ENCODE assay signal across 8 mouse cellular contexts in the genomic region with DNA sequence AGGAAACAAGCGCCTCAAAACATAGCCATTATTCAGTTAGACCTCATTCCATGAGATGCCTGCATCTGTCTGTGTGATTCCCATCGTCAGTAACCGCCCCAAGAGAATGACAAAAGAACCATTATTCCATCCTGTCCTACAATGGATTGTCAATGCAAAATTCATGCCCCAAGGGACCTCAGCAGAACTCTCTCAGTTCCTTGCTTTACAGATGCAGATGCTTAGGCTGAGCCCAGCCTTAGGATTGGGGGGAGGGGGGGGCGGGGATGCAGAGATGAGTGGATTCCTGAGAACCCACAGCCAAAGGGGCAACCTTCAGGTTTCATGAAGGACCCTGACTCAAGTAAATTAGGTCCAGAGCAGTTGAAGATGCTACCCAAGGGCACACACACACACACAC.
DNase-seq lines count a peak whose midpoint lies in the region; ATAC-seq and TF ChIP-seq lines count a peak whose summit lies in the region.

No protein-coding gene starts in this region.

- peaks cover 9% of the 10 kb centered on the region; the same call in 1 of the 2 replicates for H3K4me1 ChIP-seq in lung, embryonic 14.5 days (ENCODE audit: insufficient read depth)
- no peaks in the 10 kb centered on the region; the same call in 1 of the 2 replicates for H3K4me1 ChIP-seq in forebrain, embryonic 11.5 days (replicated peaks; ENCODE audit: control insufficient read depth, insufficient read depth, low read length)
- peaks cover 14% of the 10 kb centered on the region; the same call in 1 of the 2 replicates for H3K4me1 ChIP-seq in liver, embryonic 12.5 days
- H3K4me1 ChIP-seq in stomach, embryonic 16.5 days (ENCODE audit: control insufficient read depth, insufficient read depth, low read length): peaks cover 13% of the 10 kb centered on the region

- ATAC-seq in lung, embryonic 14.5 days (ENCODE audit: insufficient read depth): no peak
- no peak for ATAC-seq in forebrain, embryonic 11.5 days (replicated peaks; ENCODE audit: low FRiP score)
- no peak for ATAC-seq in liver, embryonic 12.5 days
- ATAC-seq in stomach, embryonic 16.5 days (ENCODE audit: insufficient read depth, low FRiP score): no peak

- H3K27me3 ChIP-seq in lung, embryonic 14.5 days (ENCODE audit: insufficient read depth, low read length): peaks cover 6% of the 10 kb centered on the region; the same call in 1 of the 2 replicates
- H3K27me3 ChIP-seq in forebrain, embryonic 11.5 days (ENCODE audit: control insufficient read depth, insufficient read depth, low read length): no peaks in the 10 kb centered on the region
- H3K27me3 ChIP-seq in liver, embryonic 12.5 days (replicated peaks): peaks cover 24% of the 10 kb centered on the region; the same call in 1 of the 2 replicates
- no peaks in the 10 kb centered on the region for H3K27me3 ChIP-seq in stomach, embryonic 16.5 days (ENCODE audit: control insufficient read depth, insufficient read depth, low read length)

- no peaks in the 10 kb centered on the region for H3K36me3 ChIP-seq in lung, embryonic 14.5 days (ENCODE audit: insufficient read depth)
- H3K36me3 ChIP-seq in forebrain, embryonic 11.5 days (ENCODE audit: control insufficient read depth, insufficient read depth, low read length): no peaks in the 10 kb centered on the region
- H3K36me3 ChIP-seq in liver, embryonic 12.5 days: no peaks in the 10 kb centered on the region
- no peaks in the 10 kb centered on the region for H3K36me3 ChIP-seq in stomach, embryonic 16.5 days (ENCODE audit: control insufficient read depth, insufficient read depth, low read length)

- H3K27ac ChIP-seq in lung, embryonic 14.5 days (ENCODE audit: low read depth): no peak overlapping the region
- H3K27ac ChIP-seq in forebrain, embryonic 11.5 days (ENCODE audit: low read depth, low read length): no peak overlapping the region
- no peak overlapping the region for H3K27ac ChIP-seq in liver, embryonic 12.5 days
- H3K27ac ChIP-seq in stomach, embryonic 16.5 days (ENCODE audit: low read length): no peak overlapping the region

- no peak overlapping the region for H3K4me3 ChIP-seq in lung, embryonic 14.5 days (ENCODE audit: low read depth, low read length)
- no peak overlapping the region for H3K4me3 ChIP-seq in forebrain, embryonic 11.5 days (ENCODE audit: low read depth, low read length)
- H3K4me3 ChIP-seq in liver, embryonic 12.5 days: peak overlapping the region; percentile 57
- peak overlapping the region; percentile 69 for H3K4me3 ChIP-seq in stomach, embryonic 16.5 days (replicated peaks; ENCODE audit: low read length)

- no peak overlapping the region for H3K9ac ChIP-seq in lung, embryonic 14.5 days
- H3K9ac ChIP-seq in forebrain, embryonic 11.5 days (ENCODE audit: low read length): no peak overlapping the region
- H3K9ac ChIP-seq in liver, embryonic 12.5 days: no peak overlapping the region
- H3K9ac ChIP-seq in stomach, embryonic 16.5 days (ENCODE audit: low read length): no peak overlapping the region

- peak overlapping the region; percentile 98 for H3K4me2 ChIP-seq in lung, embryonic 14.5 days
- peak overlapping the region; percentile 90; the same call in 1 of the 2 replicates for H3K4me2 ChIP-seq in forebrain, embryonic 11.5 days (ENCODE audit: low read depth, low read length, severe bottlenecking)
- H3K4me2 ChIP-seq in liver, embryonic 12.5 days: peak overlapping the region; percentile 80
- peak overlapping the region; percentile 98 for H3K4me2 ChIP-seq in stomach, embryonic 16.5 days (ENCODE audit: low read depth, low read length)

- no peak for TF ChIP-seq CTCF in lung, embryonic 14.5 days (IDR thresholded peaks at IDR 0.05; ENCODE audit: low read depth)

- WGBS in lung, embryonic 14.5 days: 26% methylated on average over 4 of the region's 4 CpGs
- 8% methylated on average over 4 of the region's 4 CpGs for WGBS in forebrain, embryonic 11.5 days
- 46% methylated on average over 4 of the region's 4 CpGs for WGBS in liver, embryonic 12.5 days (ENCODE audit: insufficient replicate concordance)
- WGBS in stomach, embryonic 16.5 days: 34% methylated on average over 4 of the region's 4 CpGs

- DNase-seq in lung, embryonic 14.5 days: no peak
- DNase-seq in lung, postnatal 25 days (ENCODE audit: low spot score): no peak
- no peak for DNase-seq in forebrain, embryonic 11.5 days (ENCODE audit: low spot score)
- no peak for DNase-seq in spleen, postnatal 14 days (ENCODE audit: low spot score in 2 of 2)
- DNase-seq in adrenal gland, postnatal 36 days: no peak
- no peak for DNase-seq in ovary, postnatal 14 days (ENCODE audit: low spot score)

- no peaks in the 10 kb centered on the region for H3K9me3 ChIP-seq in lung, embryonic 14.5 days (ENCODE audit: low read depth, low read length)
- H3K9me3 ChIP-seq in forebrain, embryonic 11.5 days (ENCODE audit: control insufficient read depth, low read length): no peaks in the 10 kb centered on the region
- no peaks in the 10 kb centered on the region for H3K9me3 ChIP-seq in liver, embryonic 12.5 days (replicated peaks)
- no peaks in the 10 kb centered on the region for H3K9me3 ChIP-seq in stomach, embryonic 16.5 days (replicated peaks; ENCODE audit: control insufficient read depth, low read length)

Comparison
In these comparisons a context has a peak if more than half of its experiments do, and no peak if none do; other contexts are left out.
1. H3K4me3 ChIP-seq: peak in liver, embryonic 12.5 days (single experiment) and stomach, embryonic 16.5 days (single experiment); none in lung, embryonic 14.5 days (single experiment) and forebrain, embryonic 11.5 days (single experiment).
2. Peak in every context shown above with its lines, with median percentiles within 50 percentile points of each other: H3K4me2 ChIP-seq.